8 mouse cellular contexts compared by ENCODE assay signal in the genomic region with DNA sequence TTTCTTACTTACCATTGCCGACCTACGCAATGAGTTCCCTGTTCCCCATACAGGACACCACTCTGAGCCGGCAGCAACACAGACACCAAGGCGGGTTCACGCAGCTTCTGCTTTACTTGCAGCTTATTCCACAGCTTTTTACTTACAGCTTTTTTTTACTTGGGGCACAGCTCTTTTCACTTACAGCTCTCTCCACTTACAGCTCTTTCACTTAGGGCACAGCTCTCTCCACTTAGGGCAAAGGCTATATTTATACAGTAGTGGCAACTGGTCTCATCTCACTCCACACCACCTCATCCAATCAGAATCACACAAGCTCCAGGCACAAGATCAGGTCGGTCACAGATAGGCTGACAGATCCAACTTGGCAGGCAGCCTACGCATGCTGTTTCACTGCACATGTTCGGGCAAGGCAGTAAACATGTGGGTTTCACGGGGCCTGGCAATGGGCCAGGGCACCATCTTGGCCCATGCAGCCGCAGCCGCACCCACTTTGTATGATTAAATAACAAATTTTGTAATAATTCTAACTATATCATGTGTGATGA.
DNase-seq lines count a peak whose midpoint lies in the region; ATAC-seq and TF ChIP-seq lines count a peak whose summit lies in the region.
"Had no signal": no experiment of that assay in that cellular context is flagged by ENCODE, and none has a peak within 500 bp of the region (broad histone marks: within the 10 kb centered on the region; RNA-seq: fewer than 3 reads in every experiment).

No protein-coding gene starts in this region.

- DNase-seq in hindbrain, postnatal 0 days (ENCODE audit: low spot score), result peak; percentile 68
- DNase-seq in hindbrain, embryonic 11.5 days (ENCODE audit: low spot score), result no peak
- peak; percentile 5 to 9 for DNase-seq in urinary bladder, postnatal 36 days (ENCODE audit: low spot score in 2 of 2)
- no peak for DNase-seq in urinary bladder, postnatal 25 days (ENCODE audit: low spot score)
- DNase-seq in layer of hippocampus, postnatal 10 days (ENCODE audit: low spot score in 2 of 2), result peak; percentile 14 to 31
- DNase-seq in kidney, adult 11 months, result no peak

- no peaks in the 10 kb centered on the region for H3K27me3 ChIP-seq in hindbrain, postnatal 0 days (ENCODE audit: insufficient read depth, low read length)
- H3K27me3 ChIP-seq in hindbrain, embryonic 11.5 days (ENCODE audit: control insufficient read depth, insufficient read depth, low read length), result no peaks in the 10 kb centered on the region
- no peaks in the 10 kb centered on the region for H3K27me3 ChIP-seq in hindbrain, embryonic 12.5 days
- H3K27me3 ChIP-seq: embryonic facial prominence, embryonic 15.5 days had no signal

- no peaks in the 10 kb centered on the region for H3K9me3 ChIP-seq in hindbrain, postnatal 0 days (ENCODE audit: low read length)
- H3K9me3 ChIP-seq in hindbrain, embryonic 11.5 days (ENCODE audit: control insufficient read depth, low read length), result no peaks in the 10 kb centered on the region
- H3K9me3 ChIP-seq in hindbrain, embryonic 12.5 days (replicated peaks), result no peaks in the 10 kb centered on the region
- H3K9me3 ChIP-seq: embryonic facial prominence, embryonic 15.5 days had no signal

- TF ChIP-seq CTCF in hindbrain, postnatal 0 days (IDR thresholded peaks at IDR 0.05; ENCODE audit: low read depth), result no peak

- no peak overlapping the region for H3K4me3 ChIP-seq in hindbrain, postnatal 0 days (ENCODE audit: low read length)
- no peak overlapping the region for H3K4me3 ChIP-seq in hindbrain, embryonic 11.5 days (ENCODE audit: low read depth, low read length)
- H3K4me3 ChIP-seq in hindbrain, embryonic 12.5 days, result no peak overlapping the region
- H3K4me3 ChIP-seq: embryonic facial prominence, embryonic 15.5 days had no signal

- no peaks in the 10 kb centered on the region for H3K36me3 ChIP-seq in hindbrain, postnatal 0 days (ENCODE audit: insufficient read depth, low read length)
- no peaks in the 10 kb centered on the region for H3K36me3 ChIP-seq in hindbrain, embryonic 11.5 days (ENCODE audit: control insufficient read depth, insufficient read depth, low read length)
- H3K36me3 ChIP-seq in hindbrain, embryonic 12.5 days, result no peaks in the 10 kb centered on the region
- H3K36me3 ChIP-seq: embryonic facial prominence, embryonic 15.5 days had no signal

- WGBS in hindbrain, postnatal 0 days, result 66% methylated on average over 11 of the region's 11 CpGs
- 91% methylated on average over 11 of the region's 11 CpGs for WGBS in hindbrain, embryonic 11.5 days
- WGBS in hindbrain, embryonic 12.5 days, result 88% methylated on average over 11 of the region's 11 CpGs

- H3K4me2 ChIP-seq in hindbrain, postnatal 0 days (ENCODE audit: low read depth, low read length), result no peak overlapping the region
- H3K4me2 ChIP-seq in hindbrain, embryonic 11.5 days (replicated peaks; ENCODE audit: low read depth, low read length), result no peak overlapping the region
- H3K4me2 ChIP-seq in hindbrain, embryonic 12.5 days (replicated peaks), result no peak overlapping the region
- H3K4me2 ChIP-seq: embryonic facial prominence, embryonic 15.5 days had no signal

- ATAC-seq in hindbrain, postnatal 0 days, result peak; percentile 40; the same call in 1 of the 2 replicates
- no peak for ATAC-seq in hindbrain, embryonic 11.5 days (ENCODE audit: low FRiP score)
- ATAC-seq in hindbrain, embryonic 12.5 days (ENCODE audit: low FRiP score), result no peak

- no peak overlapping the region for H3K27ac ChIP-seq in hindbrain, postnatal 0 days
- H3K27ac ChIP-seq in hindbrain, embryonic 11.5 days (ENCODE audit: low read depth, low read length), result no peak overlapping the region
- no peak overlapping the region for H3K27ac ChIP-seq in hindbrain, embryonic 12.5 days
- H3K27ac ChIP-seq: embryonic facial prominence, embryonic 15.5 days had no signal

- H3K9ac ChIP-seq in hindbrain, postnatal 0 days (replicated peaks; ENCODE audit: low read length), result no peak overlapping the region
- no peak overlapping the region for H3K9ac ChIP-seq in hindbrain, embryonic 11.5 days (ENCODE audit: low read depth, low read length)
- H3K9ac ChIP-seq in hindbrain, embryonic 12.5 days, result no peak overlapping the region
- H3K9ac ChIP-seq: embryonic facial prominence, embryonic 15.5 days had no signal

- H3K4me1 ChIP-seq in hindbrain, postnatal 0 days (ENCODE audit: insufficient read depth, low read length), result no peaks in the 10 kb centered on the region
- no peaks in the 10 kb centered on the region for H3K4me1 ChIP-seq in hindbrain, embryonic 11.5 days (replicated peaks; ENCODE audit: control insufficient read depth, insufficient read depth, low read length)
- no peaks in the 10 kb centered on the region for H3K4me1 ChIP-seq in hindbrain, embryonic 12.5 days
- H3K4me1 ChIP-seq: embryonic facial prominence, embryonic 15.5 days had no signal

Comparison
In these comparisons a context has a peak if more than half of its experiments do, and no peak if none do; other contexts are left out.
1. DNase-seq: peak in hindbrain, postnatal 0 days (single experiment), urinary bladder, postnatal 36 days (2 of 2) and layer of hippocampus, postnatal 10 days (2 of 2); none in hindbrain, embryonic 11.5 days (single experiment), urinary bladder, postnatal 25 days (single experiment) and kidney, adult 11 months (single experiment).